Mouse (Mus musculus): ENCODE data around the gene Denr. TPM values are rescaled to one million over a fixed set of nuclear protein-coding genes. Genes with fewer than 3 reads are reported as not detected.

Gene Denr
- polyA plus RNA-seq, 1 experiment from 2014 or later: 122 TPM

- Histone ChIP-seq H3K27me3 (ENCODE audit: control insufficient read depth, insufficient read depth, low read length) (no peaks in the 10 kb centered on the region), H3K9me3 (ENCODE audit: control insufficient read depth, low read length) (no peaks in the 10 kb centered on the region), H3K4me1 (replicated peaks; ENCODE audit: control insufficient read depth, insufficient read depth) (no peaks in the 10 kb centered on the region), H3K9ac (ENCODE audit: low read length) (no peak overlapping the region), H3K4me3 (ENCODE audit: low read depth, low read length) (no peak overlapping the region), H3K4me2 (replicated peaks; ENCODE audit: low read depth) (no peak overlapping the region), H3K36me3 (ENCODE audit: control insufficient read depth, insufficient read depth, low read length) (no peaks in the 10 kb centered on the region), H3K27ac (replicated peaks) (no peak overlapping the region)
- ATAC-seq (ENCODE audit: low FRiP score, low TSS enrichment): no peak
- WGBS: 80% methylated on average over 5 of the region's 5 CpGs
- no peak for TF ChIP-seq EP300 (optimal IDR thresholded peaks at IDR 0.05)
- TF ChIP-seq CTCF (IDR thresholded peaks at IDR 0.05; ENCODE audit: low read depth): no peak
- DNase-seq (ENCODE audit: low spot score): no peak
Measured at GRCm38 (mm10) chr5:123893520-123893919, 13.5 kb upstream of the Denr start.

- no peak for ATAC-seq (ENCODE audit: low FRiP score, low TSS enrichment)
- no peak overlapping the region for H3K9ac ChIP-seq (ENCODE audit: low read length)
- no peaks in the 10 kb centered on the region for H3K4me1 ChIP-seq (replicated peaks; ENCODE audit: control insufficient read depth, insufficient read depth)
- H3K4me2 ChIP-seq (replicated peaks; ENCODE audit: low read depth): no peak overlapping the region
- peak; percentile 90 for TF ChIP-seq EP300 (optimal IDR thresholded peaks at IDR 0.05)
- TF ChIP-seq CTCF (IDR thresholded peaks at IDR 0.05; ENCODE audit: low read depth): no peak
- peak overlapping the region; percentile 56 for H3K27ac ChIP-seq (replicated peaks)
- H3K36me3 ChIP-seq (ENCODE audit: control insufficient read depth, insufficient read depth, low read length): no peaks in the 10 kb centered on the region
- DNase-seq (ENCODE audit: low spot score): no peak
- H3K27me3 ChIP-seq (ENCODE audit: control insufficient read depth, insufficient read depth, low read length): no peaks in the 10 kb centered on the region
- WGBS: 65% methylated on average over 11 of the region's 11 CpGs
- no peaks in the 10 kb centered on the region for H3K9me3 ChIP-seq (ENCODE audit: control insufficient read depth, low read length)
- H3K4me3 ChIP-seq (ENCODE audit: low read depth, low read length): no peak overlapping the region
Measured at GRCm38 (mm10) chr5:123896395-123896794, 10.6 kb upstream of the Denr start.

GRCm38 (mm10) chr5:123897352-123897751 lies 9.6 kb upstream of the Denr start:
- no peaks in the 10 kb centered on the region for H3K36me3 ChIP-seq (ENCODE audit: control insufficient read depth, insufficient read depth, low read length)
- H3K27ac ChIP-seq (replicated peaks): no peak overlapping the region
- no peak overlapping the region for H3K4me2 ChIP-seq (replicated peaks; ENCODE audit: low read depth)
- WGBS: 76% methylated on average over 13 of the region's 13 CpGs
- no peak overlapping the region for H3K9ac ChIP-seq (ENCODE audit: low read length)
- DNase-seq (ENCODE audit: low spot score) (no peak), ATAC-seq (ENCODE audit: low FRiP score, low TSS enrichment) (no peak)
- no peak for TF ChIP-seq CTCF (IDR thresholded peaks at IDR 0.05; ENCODE audit: low read depth)
- no peaks in the 10 kb centered on the region for H3K27me3 ChIP-seq (ENCODE audit: control insufficient read depth, insufficient read depth, low read length)
- no peaks in the 10 kb centered on the region for H3K4me1 ChIP-seq (replicated peaks; ENCODE audit: control insufficient read depth, insufficient read depth)
- no peak overlapping the region for H3K4me3 ChIP-seq (ENCODE audit: low read depth, low read length)
- H3K9me3 ChIP-seq (ENCODE audit: control insufficient read depth, low read length): no peaks in the 10 kb centered on the region

- Histone ChIP-seq H3K27me3 (ENCODE audit: control insufficient read depth, insufficient read depth, low read length) (no peaks in the 10 kb centered on the region), H3K27ac (replicated peaks) (no peak overlapping the region), H3K9ac (ENCODE audit: low read length) (no peak overlapping the region), H3K36me3 (ENCODE audit: control insufficient read depth, insufficient read depth, low read length) (0 out of 2 replicates have a peak, but pooled peaks cover 3% of the 10 kb centered on the region), H3K4me1 (replicated peaks; ENCODE audit: control insufficient read depth, insufficient read depth) (peaks cover 3% of the 10 kb centered on the region; the same call in 1 of the 2 replicates), H3K4me3 (ENCODE audit: low read depth, low read length) (no peak overlapping the region), H3K4me2 (replicated peaks; ENCODE audit: low read depth) (no peak overlapping the region), H3K9me3 (ENCODE audit: control insufficient read depth, low read length) (no peaks in the 10 kb centered on the region)
- no peak for TF ChIP-seq EP300 (optimal IDR thresholded peaks at IDR 0.05)
- TF ChIP-seq CTCF (IDR thresholded peaks at IDR 0.05; ENCODE audit: low read depth): peak; percentile 58
- 58% methylated on average over 11 of the region's 11 CpGs for WGBS
- DNase-seq (ENCODE audit: low spot score) (peak; percentile 24), ATAC-seq (ENCODE audit: low FRiP score, low TSS enrichment) (no peak)
Measured at GRCm38 (mm10) chr5:123904059-123904672, 2.8 kb upstream of the Denr start.

GRCm38 (mm10) chr5:123906146-123906975 lies 614 bp upstream of the Denr start:
- no peaks in the 10 kb centered on the region for H3K27me3 ChIP-seq (ENCODE audit: control insufficient read depth, insufficient read depth, low read length)
- H3K27ac ChIP-seq (replicated peaks): no peak overlapping the region
- no peak for ATAC-seq (ENCODE audit: low FRiP score, low TSS enrichment)
- H3K4me1 ChIP-seq (replicated peaks; ENCODE audit: control insufficient read depth, insufficient read depth): peaks cover 3% of the 10 kb centered on the region; the same call in 1 of the 2 replicates
- no peak for TF ChIP-seq EP300 (optimal IDR thresholded peaks at IDR 0.05)
- no peak for TF ChIP-seq CTCF (IDR thresholded peaks at IDR 0.05; ENCODE audit: low read depth)
- no peak overlapping the region for H3K9ac ChIP-seq (ENCODE audit: low read length)
- peaks cover 6% of the 10 kb centered on the region; the same call in 1 of the 2 replicates for H3K36me3 ChIP-seq (ENCODE audit: control insufficient read depth, insufficient read depth, low read length)
- DNase-seq (ENCODE audit: low spot score): no peak
- no peak overlapping the region for H3K4me3 ChIP-seq (ENCODE audit: low read depth, low read length)
- 63% methylated on average over 17 of the region's 17 CpGs for WGBS
- peak overlapping the region; percentile 34; the same call in 1 of the 2 replicates for H3K4me2 ChIP-seq (replicated peaks; ENCODE audit: low read depth)
- no peaks in the 10 kb centered on the region for H3K9me3 ChIP-seq (ENCODE audit: control insufficient read depth, low read length)

- peaks cover 3% of the 10 kb centered on the region; the same call in 1 of the 2 replicates for H3K4me1 ChIP-seq (replicated peaks; ENCODE audit: control insufficient read depth, insufficient read depth)
- TF ChIP-seq CTCF (IDR thresholded peaks at IDR 0.05; ENCODE audit: low read depth) (no peak), EP300 (optimal IDR thresholded peaks at IDR 0.05) (no peak)
- peaks cover 6% of the 10 kb centered on the region; the same call in 1 of the 2 replicates for H3K36me3 ChIP-seq (ENCODE audit: control insufficient read depth, insufficient read depth, low read length)
- H3K27me3 ChIP-seq (ENCODE audit: control insufficient read depth, insufficient read depth, low read length): no peaks in the 10 kb centered on the region
- H3K9me3 ChIP-seq (ENCODE audit: control insufficient read depth, low read length): no peaks in the 10 kb centered on the region
- ATAC-seq (ENCODE audit: low FRiP score, low TSS enrichment) (0 out of 2 replicates have a peak, but pooled peaks have one; percentile 6), DNase-seq (ENCODE audit: low spot score) (no peak)
- peak overlapping the region; percentile 99 for H3K9ac ChIP-seq (ENCODE audit: low read length)
- WGBS: 3% methylated on average over 10 of the region's 10 CpGs
- H3K27ac ChIP-seq (replicated peaks): peak overlapping the region; percentile 92
- H3K4me3 ChIP-seq (ENCODE audit: low read depth, low read length): peak overlapping the region; percentile 92
- peak overlapping the region; percentile 88 for H3K4me2 ChIP-seq (replicated peaks; ENCODE audit: low read depth)
Measured at GRCm38 (mm10) chr5:123907631-123907977, 629 bp downstream of the Denr start.

All from stomach, postnatal 0 days (tissue).